Mouse (Mus musculus) lung, embryonic 15.5 days (tissue): ENCODE measurements at regions not wholly inside any gene's neighbourhood (a gene's known extent, or its start where the extent isn't known, plus 50 kb on each side); places are given as distances from the start of the nearest gene placed in this dataset.
"Not testable (repeated sequence)": the region's sequence is repeated elsewhere in the genome, so short reads cannot be mapped to it uniquely, and the experiment has no call there.

Experiments used
- ATAC-seq: fragments of 200-750 bp; cut with Nextera tagmentation; 2 replicates; pipeline ENCODE4 v1.8.0; 2017; ENCODE audit warnings: moderate number of reproducible peaks, borderline replicate concordance; ENCODE audit not compliant: low FRiP score, low TSS enrichment; ENCODE audit errors: extremely low read depth
- H3K27ac ChIP-seq: fragments of 300-500 bp; sonication (generic); 2 replicates; pipeline ENCODE4 v1.5.1; 2015; ENCODE audit warnings: moderate library complexity, mild to moderate bottlenecking, inconsistent platforms
- H3K27me3 ChIP-seq: fragments of 300-500 bp; sonication (generic); 2 replicates; pipeline ENCODE4 v1.6.1; 2015; ENCODE audit warnings: inconsistent platforms
- H3K36me3 ChIP-seq: fragments of 300-500 bp; sonication (generic); 2 replicates; pipeline ENCODE4 v1.6.1; 2015; ENCODE audit warnings: inconsistent platforms
- H3K4me1 ChIP-seq: fragments of 300-500 bp; sonication (generic); 2 replicates; pipeline ENCODE4 v1.6.1; 2015; ENCODE audit warnings: inconsistent platforms
- H3K4me2 ChIP-seq: fragments of 300-500 bp; sonication (generic); 2 replicates; pipeline ENCODE4 v1.6.1; 2015; ENCODE audit warnings: inconsistent platforms, mild to moderate bottlenecking, moderate library complexity
- H3K4me3 ChIP-seq: fragments of 300-500 bp; sonication (generic); 2 replicates; pipeline ENCODE4 v1.5.1; 2015; ENCODE audit warnings: mild to moderate bottlenecking, inconsistent platforms
- H3K9ac ChIP-seq: fragments of 300-500 bp; sonication (generic); 2 replicates; pipeline ENCODE4 v1.6.1; 2015; ENCODE audit warnings: inconsistent platforms
- H3K9me3 ChIP-seq: fragments of 300-500 bp; sonication (generic); 2 replicates; pipeline ENCODE4 v1.6.1; 2016; ENCODE audit warnings: inconsistent platforms
- WGBS: fragments of 180-500 bp; shearing (Covaris S2); methylation state at CpG from one replicate; pipeline ENCODE4 v1.1.7; 2015; 5-methylcytosine and 5-hydroxymethylcytosine counted together

GRCm38 (mm10) chr8:126774816-126775215 lies 170.8 kb downstream of the Tomm20 start:
- Histone ChIP-seq H3K9me3 (no peaks in the 10 kb centered on the region), H3K27ac (no peak overlapping the region), H3K4me2 (no peak overlapping the region), H3K4me1 (no peaks in the 10 kb centered on the region), H3K27me3 (no peaks in the 10 kb centered on the region), H3K36me3 (no peaks in the 10 kb centered on the region), H3K4me3 (no peak overlapping the region), H3K9ac (no peak overlapping the region)
- WGBS: 79% methylated on average over 7 of the region's 7 CpGs
- no peak for ATAC-seq

- no peak overlapping the region for H3K4me2 ChIP-seq
- WGBS: 76% methylated on average over 11 of the region's 11 CpGs
- no peak overlapping the region for H3K27ac ChIP-seq
- no peak overlapping the region for H3K9ac ChIP-seq
- no peaks in the 10 kb centered on the region for H3K36me3 ChIP-seq
- no peaks in the 10 kb centered on the region for H3K27me3 ChIP-seq
- H3K4me1 ChIP-seq: no peaks in the 10 kb centered on the region
- no peak for ATAC-seq
- H3K9me3 ChIP-seq: no peaks in the 10 kb centered on the region
- no peak overlapping the region for H3K4me3 ChIP-seq
Measured at GRCm38 (mm10) chr8:126772748-126773147, 172.9 kb downstream of the Tomm20 start.

DNA sequence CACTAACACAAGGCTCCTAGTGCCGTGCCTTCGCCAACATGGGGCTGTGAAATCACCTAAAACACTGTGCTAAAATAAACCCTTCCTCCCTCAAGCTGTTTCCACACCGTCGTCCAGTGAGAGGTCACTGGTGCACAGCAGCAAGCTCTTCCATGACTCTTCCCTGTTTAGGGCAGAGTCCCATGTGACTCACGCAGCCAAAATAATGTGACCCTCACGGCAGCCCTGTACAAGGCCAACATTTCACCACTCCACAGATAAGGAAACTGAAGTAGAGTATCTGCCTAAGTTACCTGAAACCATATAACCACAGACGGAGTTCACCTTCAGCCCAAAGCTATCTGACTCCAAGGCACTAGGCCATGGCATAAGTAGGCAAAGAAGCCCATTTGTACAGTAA lies 173.4 kb downstream of the Tomm20 start:
- Histone ChIP-seq H3K36me3 (no peaks in the 10 kb centered on the region), H3K9me3 (no peaks in the 10 kb centered on the region), H3K4me2 (no peak overlapping the region), H3K27me3 (no peaks in the 10 kb centered on the region), H3K27ac (no peak overlapping the region), H3K4me1 (no peaks in the 10 kb centered on the region), H3K9ac (no peak overlapping the region), H3K4me3 (no peak overlapping the region)
- WGBS: 79% methylated on average over 7 of the region's 7 CpGs
- ATAC-seq: no peak

- 59% methylated on average over 2 of the region's 2 CpGs for WGBS
- not testable (repeated sequence) for H3K4me2 ChIP-seq, H3K27me3 ChIP-seq
Measured at GRCm38 (mm10) chr8:126770374-126770773, 175.3 kb downstream of the Tomm20 start.

DNA sequence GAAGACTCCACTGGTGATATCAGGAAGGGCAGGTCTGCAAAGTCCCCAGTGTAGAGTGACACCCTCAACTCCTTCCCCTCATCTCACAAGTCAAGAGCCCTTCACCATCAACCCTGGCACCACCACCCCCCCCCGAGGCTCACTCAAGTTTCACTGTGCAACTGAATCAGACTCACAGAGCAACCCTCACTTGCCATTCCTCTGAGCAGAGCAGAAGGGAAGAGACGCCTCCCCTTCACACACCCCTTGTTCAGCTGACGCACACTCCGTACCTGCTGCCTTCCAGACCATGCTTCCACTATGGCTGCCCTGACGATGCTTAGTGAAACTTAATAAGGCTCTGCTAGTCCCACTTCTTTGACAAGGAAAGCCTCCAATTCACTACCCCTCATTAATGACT lies 174.4 kb upstream of the Irf2bp2 start:
- no peak overlapping the region for H3K27ac ChIP-seq

More at GRCm38 (mm10) chr8:126770374-126770773, 175.3 kb downstream of the Tomm20 start:
- H3K36me3 ChIP-seq, ATAC-seq, H3K4me3 ChIP-seq, H3K27ac ChIP-seq, H3K9ac ChIP-seq, H3K4me1 ChIP-seq, H3K9me3 ChIP-seq: not testable (repeated sequence)

DNA sequence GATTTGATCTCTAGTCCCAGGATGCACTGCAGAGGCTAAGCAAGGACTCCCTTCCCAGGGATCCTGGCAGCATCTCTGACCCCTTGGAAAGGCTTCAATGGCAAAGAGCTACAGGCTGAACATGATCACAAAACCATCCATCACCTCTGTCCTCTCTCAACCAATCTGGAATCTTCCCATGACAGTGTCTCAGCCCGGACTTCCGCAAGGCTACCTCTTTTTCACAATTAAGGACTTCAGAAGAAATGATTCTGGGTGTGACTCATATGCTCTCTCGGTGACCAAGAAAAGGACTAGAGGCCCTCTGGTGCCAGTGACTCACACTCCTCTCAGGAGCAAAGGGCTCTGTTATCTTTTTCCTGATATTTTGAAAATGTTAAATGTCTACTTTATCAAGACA lies 173.6 kb upstream of the Irf2bp2 start:
- no peak for ATAC-seq
- WGBS: 76% methylated on average over 3 of the region's 3 CpGs

More for the DNA sequence above, 174.4 kb upstream of the Irf2bp2 start:
- no peak for ATAC-seq
- WGBS: 73% methylated on average over 5 of the region's 5 CpGs
- Histone ChIP-seq H3K9ac (no peak overlapping the region), H3K36me3 (no peaks in the 10 kb centered on the region), H3K9me3 (no peaks in the 10 kb centered on the region), H3K27me3 (no peaks in the 10 kb centered on the region), H3K4me1 (no peaks in the 10 kb centered on the region), H3K4me2 (no peak overlapping the region), H3K4me3 (no peak overlapping the region)

DNA sequence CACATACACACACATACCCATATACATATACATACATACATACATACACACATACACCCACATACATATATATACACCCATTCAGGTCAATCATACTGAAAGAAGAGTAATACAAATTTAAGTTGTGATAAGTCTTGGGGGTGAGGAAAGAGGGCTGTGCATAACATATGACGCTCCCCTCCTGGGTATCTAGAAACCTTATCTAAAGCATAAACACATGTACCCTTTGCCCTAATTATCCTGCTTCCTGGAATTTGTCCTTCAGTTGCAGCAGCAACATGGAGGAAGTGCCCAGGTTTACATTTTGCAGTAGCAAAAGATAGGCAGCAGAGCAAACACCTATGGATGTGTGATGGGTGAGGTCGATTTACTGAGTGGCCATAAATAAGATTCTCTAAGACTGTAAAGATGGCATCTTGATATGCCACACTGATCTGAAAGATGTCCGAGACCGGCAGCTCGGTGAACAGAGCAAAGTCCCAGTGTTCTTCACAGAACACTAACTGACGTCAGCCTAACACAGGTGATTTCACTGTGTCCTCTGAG lies 172.0 kb upstream of the Irf2bp2 start:
- Histone ChIP-seq H3K4me2 (no peak overlapping the region), H3K4me3 (no peak overlapping the region), H3K9me3 (no peaks in the 10 kb centered on the region), H3K4me1 (no peaks in the 10 kb centered on the region), H3K27me3 (no peaks in the 10 kb centered on the region), H3K36me3 (no peaks in the 10 kb centered on the region), H3K27ac (no peak overlapping the region), H3K9ac (no peak overlapping the region)
- WGBS: 72% methylated on average over 6 of the region's 6 CpGs
- no peak for ATAC-seq

More for the DNA sequence above, 173.6 kb upstream of the Irf2bp2 start:
- H3K27ac ChIP-seq: no peak overlapping the region
- no peaks in the 10 kb centered on the region for H3K9me3 ChIP-seq
- H3K27me3 ChIP-seq: no peaks in the 10 kb centered on the region
- H3K9ac ChIP-seq: no peak overlapping the region
- H3K4me1 ChIP-seq: no peaks in the 10 kb centered on the region
- no peak overlapping the region for H3K4me3 ChIP-seq
- no peak overlapping the region for H3K4me2 ChIP-seq
- H3K36me3 ChIP-seq: no peaks in the 10 kb centered on the region

GRCm38 (mm10) chr8:126763600-126763999 lies 169.8 kb upstream of the Irf2bp2 start:
- no peak for ATAC-seq
- no peaks in the 10 kb centered on the region for H3K9me3 ChIP-seq
- 83% methylated on average over 7 of the region's 7 CpGs for WGBS
- no peak overlapping the region for H3K4me2 ChIP-seq
- H3K36me3 ChIP-seq: no peaks in the 10 kb centered on the region
- no peaks in the 10 kb centered on the region for H3K27me3 ChIP-seq
- no peak overlapping the region for H3K27ac ChIP-seq
- H3K4me3 ChIP-seq: no peak overlapping the region
- H3K9ac ChIP-seq: no peak overlapping the region
- no peaks in the 10 kb centered on the region for H3K4me1 ChIP-seq

DNA sequence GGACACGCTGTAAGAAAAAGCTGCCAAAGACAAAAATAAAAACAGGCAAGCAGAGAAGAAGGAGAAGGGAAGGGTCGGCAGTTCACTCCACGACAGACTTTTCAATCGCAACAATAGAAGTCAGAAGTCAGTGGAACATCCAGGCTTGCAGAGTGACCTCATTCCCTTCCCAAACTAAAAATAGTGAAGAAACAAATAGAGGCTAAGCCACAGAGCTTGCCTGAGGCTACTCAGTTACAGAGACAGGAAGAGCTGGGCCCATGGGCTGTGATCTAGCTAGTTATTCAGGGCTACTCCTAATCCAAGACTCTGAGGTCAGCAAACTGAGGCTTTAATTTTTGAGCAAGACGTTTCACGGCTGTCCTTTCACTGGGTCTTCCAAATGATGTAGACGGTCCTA lies 165.9 kb upstream of the Irf2bp2 start:
- Histone ChIP-seq H3K9ac (no peak overlapping the region), H3K27me3 (no peaks in the 10 kb centered on the region), H3K4me2 (no peak overlapping the region), H3K4me3 (no peak overlapping the region), H3K36me3 (no peaks in the 10 kb centered on the region), H3K4me1 (peaks cover 9% of the 10 kb centered on the region), H3K27ac (no peak overlapping the region), H3K9me3 (no peaks in the 10 kb centered on the region)
- ATAC-seq: no peak
- WGBS: 62% methylated on average over 7 of the region's 7 CpGs

DNA sequence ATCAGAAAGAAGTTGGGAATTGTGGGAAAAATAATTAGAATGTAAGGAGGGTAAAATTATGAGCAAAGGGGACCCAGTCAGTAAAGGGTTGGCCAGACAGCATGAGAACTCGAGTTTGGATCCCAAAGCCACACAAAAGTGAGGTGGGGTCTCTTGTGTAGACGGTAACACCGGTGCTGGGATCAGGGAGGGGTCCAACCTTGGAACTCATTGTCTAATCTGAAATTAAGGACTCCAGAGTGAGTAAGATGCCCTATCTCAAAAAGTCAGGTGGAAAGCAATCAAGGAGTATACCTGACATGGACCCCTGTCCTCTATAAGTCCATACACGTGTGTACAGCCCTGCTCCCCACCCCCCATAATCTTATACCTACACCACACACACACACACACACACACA lies 165.2 kb upstream of the Irf2bp2 start:
- Histone ChIP-seq H3K36me3 (no peaks in the 10 kb centered on the region), H3K27ac (no peak overlapping the region)
- WGBS: 88% methylated on average over 4 of the region's 4 CpGs

GRCm38 (mm10) chr8:126757951-126758757 lies 164.4 kb upstream of the Irf2bp2 start:
- H3K27me3 ChIP-seq: no peaks in the 10 kb centered on the region
- H3K4me1 ChIP-seq: peaks cover 9% of the 10 kb centered on the region
- no peaks in the 10 kb centered on the region for H3K9me3 ChIP-seq
- ATAC-seq: peak; percentile 48; the same call in 1 of the 2 replicates
- no peaks in the 10 kb centered on the region for H3K36me3 ChIP-seq
- H3K27ac ChIP-seq: peak overlapping the region; percentile 57
- H3K9ac ChIP-seq: no peak overlapping the region
- no peak overlapping the region for H3K4me2 ChIP-seq
- 51% methylated on average over 12 of the region's 12 CpGs for WGBS
- no peak overlapping the region for H3K4me3 ChIP-seq

More for the DNA sequence above, 165.2 kb upstream of the Irf2bp2 start:
- H3K4me2 ChIP-seq: no peak overlapping the region
- H3K9me3 ChIP-seq: no peaks in the 10 kb centered on the region
- peaks cover 9% of the 10 kb centered on the region for H3K4me1 ChIP-seq
- no peak for ATAC-seq
- H3K4me3 ChIP-seq: no peak overlapping the region
- H3K9ac ChIP-seq: no peak overlapping the region
- no peaks in the 10 kb centered on the region for H3K27me3 ChIP-seq

DNA sequence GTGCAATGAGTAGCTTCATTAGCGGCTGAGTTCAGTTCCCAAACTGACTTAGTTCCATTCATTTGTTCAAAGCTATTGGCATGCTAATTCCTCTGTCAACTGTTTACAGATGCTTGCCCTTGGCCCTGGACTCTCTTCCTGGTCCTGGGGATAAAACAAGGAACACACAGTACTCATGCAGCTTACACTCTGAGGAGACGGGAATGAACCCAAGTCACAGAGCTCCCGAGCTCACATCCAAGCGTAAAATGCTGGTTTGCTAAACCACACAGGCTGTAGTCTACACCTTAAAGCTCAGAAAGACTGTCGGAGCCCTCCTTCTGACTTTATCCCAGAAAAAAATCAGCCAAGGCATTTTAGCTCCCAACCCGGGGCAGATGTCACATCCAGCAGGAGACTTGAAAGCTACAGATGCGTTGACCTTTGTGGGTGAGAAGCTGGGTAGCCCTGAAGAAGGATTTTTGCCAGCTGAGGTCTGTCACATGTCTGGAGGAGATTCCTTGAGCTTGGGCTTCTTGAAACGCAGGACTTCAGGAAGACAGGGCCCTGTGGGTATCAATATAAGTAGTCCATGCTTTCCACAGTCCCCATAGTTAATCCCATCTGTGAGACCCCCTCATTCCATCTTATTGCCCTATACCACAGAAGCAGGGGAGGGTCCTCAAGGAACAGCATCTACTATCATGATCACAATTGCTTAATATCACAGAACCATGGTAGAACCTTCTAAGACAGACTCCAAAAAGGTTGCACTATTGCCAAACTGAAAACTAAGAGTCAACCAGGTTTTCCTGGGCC lies 162.7 kb upstream of the Irf2bp2 start:
- Histone ChIP-seq H3K4me2 (no peak overlapping the region), H3K4me3 (no peak overlapping the region), H3K27me3 (no peaks in the 10 kb centered on the region), H3K9me3 (no peaks in the 10 kb centered on the region), H3K27ac (no peak overlapping the region), H3K4me1 (peaks cover 16% of the 10 kb centered on the region), H3K9ac (no peak overlapping the region), H3K36me3 (no peaks in the 10 kb centered on the region)
- ATAC-seq: no peak
- WGBS: 72% methylated on average over 8 of the region's 8 CpGs
